Mouse (Mus musculus): ENCODE results near the gene Alpl. TPM values are rescaled to one million over a fixed set of nuclear protein-coding genes. Genes with fewer than 3 reads are reported as not detected.

Alpl gene
- polyA plus RNA-seq, 1 experiment from 2014 or later, result 3.6 TPM

- no peaks in the 10 kb centered on the region for H3K9me3 ChIP-seq (replicated peaks; ENCODE audit: control insufficient read depth, low read length)
- H3K4me2 ChIP-seq (ENCODE audit: low read depth, low read length), result no peak overlapping the region
- no peaks in the 10 kb centered on the region for H3K36me3 ChIP-seq (ENCODE audit: control insufficient read depth, insufficient read depth)
- no peak for ATAC-seq (replicated peaks; ENCODE audit: extremely low read depth, insufficient read depth, low FRiP score)
- no peak overlapping the region for H3K4me3 ChIP-seq (ENCODE audit: low read length)
- H3K9ac ChIP-seq (ENCODE audit: low read length), result no peak overlapping the region
- WGBS, result 63% methylated on average over 3 of the region's 3 CpGs
- peaks cover 13% of the 10 kb centered on the region for H3K4me1 ChIP-seq (ENCODE audit: control insufficient read depth, insufficient read depth, low read length)
- no peak overlapping the region for H3K27ac ChIP-seq (ENCODE audit: low read length)
- H3K27me3 ChIP-seq (ENCODE audit: control insufficient read depth, insufficient read depth, low read length), result no peaks in the 10 kb centered on the region; the same call in 1 of the 2 replicates
Observed at GRCm38 (mm10) chr4:137780986-137781385, 15.2 kb downstream of the Alpl start.

GRCm38 (mm10) chr4:137778397-137779184, 17.6 kb downstream of the Alpl start:
- no peaks in the 10 kb centered on the region for H3K9me3 ChIP-seq (replicated peaks; ENCODE audit: control insufficient read depth, low read length)
- H3K36me3 ChIP-seq (ENCODE audit: control insufficient read depth, insufficient read depth), result no peaks in the 10 kb centered on the region
- WGBS, result 81% methylated on average over 17 of the region's 17 CpGs
- H3K9ac ChIP-seq (ENCODE audit: low read length), result no peak overlapping the region
- peaks cover 2% of the 10 kb centered on the region; the same call in 1 of the 2 replicates for H3K4me1 ChIP-seq (ENCODE audit: control insufficient read depth, insufficient read depth, low read length)
- H3K27ac ChIP-seq (ENCODE audit: low read length), result no peak overlapping the region
- no peak overlapping the region for H3K4me2 ChIP-seq (ENCODE audit: low read depth, low read length)
- H3K4me3 ChIP-seq (ENCODE audit: low read length), result no peak overlapping the region
- no peaks in the 10 kb centered on the region for H3K27me3 ChIP-seq (ENCODE audit: control insufficient read depth, insufficient read depth, low read length)
- ATAC-seq (replicated peaks; ENCODE audit: extremely low read depth, insufficient read depth, low FRiP score), result no peak

GRCm38 (mm10) chr4:137777866-137778265, 18.3 kb downstream of the Alpl start:
- Histone ChIP-seq H3K9me3 (replicated peaks; ENCODE audit: control insufficient read depth, low read length) (no peaks in the 10 kb centered on the region), H3K4me1 (ENCODE audit: control insufficient read depth, insufficient read depth, low read length) (no peaks in the 10 kb centered on the region), H3K36me3 (ENCODE audit: control insufficient read depth, insufficient read depth) (no peaks in the 10 kb centered on the region), H3K27ac (ENCODE audit: low read length) (no peak overlapping the region), H3K4me2 (ENCODE audit: low read depth, low read length) (no peak overlapping the region), H3K9ac (ENCODE audit: low read length) (no peak overlapping the region), H3K27me3 (ENCODE audit: control insufficient read depth, insufficient read depth, low read length) (no peaks in the 10 kb centered on the region), H3K4me3 (ENCODE audit: low read length) (no peak overlapping the region)
- 88% methylated on average over 4 of the region's 4 CpGs for WGBS
- no peak for ATAC-seq (replicated peaks; ENCODE audit: extremely low read depth, insufficient read depth, low FRiP score)

- ATAC-seq (replicated peaks; ENCODE audit: extremely low read depth, insufficient read depth, low FRiP score), result no peak
- H3K9ac ChIP-seq (ENCODE audit: low read length), result no peak overlapping the region
- H3K36me3 ChIP-seq (ENCODE audit: control insufficient read depth, insufficient read depth), result no peaks in the 10 kb centered on the region
- H3K4me3 ChIP-seq (ENCODE audit: low read length), result no peak overlapping the region
- H3K9me3 ChIP-seq (replicated peaks; ENCODE audit: control insufficient read depth, low read length), result no peaks in the 10 kb centered on the region
- peaks cover 2% of the 10 kb centered on the region; the same call in 1 of the 2 replicates for H3K4me1 ChIP-seq (ENCODE audit: control insufficient read depth, insufficient read depth, low read length)
- no peak overlapping the region for H3K4me2 ChIP-seq (ENCODE audit: low read depth, low read length)
- 89% methylated on average over 6 of the region's 6 CpGs for WGBS
- no peak overlapping the region for H3K27ac ChIP-seq (ENCODE audit: low read length)
- peaks cover 3% of the 10 kb centered on the region; the same call in 1 of the 2 replicates for H3K27me3 ChIP-seq (ENCODE audit: control insufficient read depth, insufficient read depth, low read length)
Observed at GRCm38 (mm10) chr4:137774505-137774904, 21.7 kb downstream of the Alpl start.

GRCm38 (mm10) chr4:137774013-137774412, 22.2 kb downstream of the Alpl start:
- 75% methylated on average over 5 of the region's 5 CpGs for WGBS
- ATAC-seq (replicated peaks; ENCODE audit: extremely low read depth, insufficient read depth, low FRiP score), result no peak
- Histone ChIP-seq H3K27ac (ENCODE audit: low read length) (no peak overlapping the region), H3K9ac (ENCODE audit: low read length) (no peak overlapping the region), H3K27me3 (ENCODE audit: control insufficient read depth, insufficient read depth, low read length) (peaks cover 3% of the 10 kb centered on the region; the same call in 1 of the 2 replicates), H3K4me1 (ENCODE audit: control insufficient read depth, insufficient read depth, low read length) (peaks cover 3% of the 10 kb centered on the region; the same call in 1 of the 2 replicates), H3K4me2 (ENCODE audit: low read depth, low read length) (no peak overlapping the region), H3K4me3 (ENCODE audit: low read length) (no peak overlapping the region), H3K9me3 (replicated peaks; ENCODE audit: control insufficient read depth, low read length) (no peaks in the 10 kb centered on the region), H3K36me3 (ENCODE audit: control insufficient read depth, insufficient read depth) (no peaks in the 10 kb centered on the region)

GRCm38 (mm10) chr4:137773369-137773899, 22.8 kb downstream of the Alpl start:
- no peak overlapping the region for H3K4me2 ChIP-seq (ENCODE audit: low read depth, low read length)
- H3K4me1 ChIP-seq (ENCODE audit: control insufficient read depth, insufficient read depth, low read length), result peaks cover 3% of the 10 kb centered on the region; the same call in 1 of the 2 replicates
- H3K9ac ChIP-seq (ENCODE audit: low read length), result no peak overlapping the region
- H3K27me3 ChIP-seq (ENCODE audit: control insufficient read depth, insufficient read depth, low read length), result peaks cover 3% of the 10 kb centered on the region
- H3K36me3 ChIP-seq (ENCODE audit: control insufficient read depth, insufficient read depth), result no peaks in the 10 kb centered on the region
- no peak overlapping the region for H3K27ac ChIP-seq (ENCODE audit: low read length)
- no peaks in the 10 kb centered on the region for H3K9me3 ChIP-seq (replicated peaks; ENCODE audit: control insufficient read depth, low read length)
- H3K4me3 ChIP-seq (ENCODE audit: low read length), result no peak overlapping the region
- 56% methylated on average over 2 of the region's 2 CpGs for WGBS
- ATAC-seq (replicated peaks; ENCODE audit: extremely low read depth, insufficient read depth, low FRiP score), result no peak

- no peak overlapping the region for H3K27ac ChIP-seq (ENCODE audit: low read length)
- peaks cover 3% of the 10 kb centered on the region; the same call in 1 of the 2 replicates for H3K4me1 ChIP-seq (ENCODE audit: control insufficient read depth, insufficient read depth, low read length)
- no peaks in the 10 kb centered on the region for H3K36me3 ChIP-seq (ENCODE audit: control insufficient read depth, insufficient read depth)
- WGBS, result 78% methylated on average over 16 of the region's 16 CpGs
- no peak overlapping the region for H3K4me2 ChIP-seq (ENCODE audit: low read depth, low read length)
- peaks cover 3% of the 10 kb centered on the region for H3K27me3 ChIP-seq (ENCODE audit: control insufficient read depth, insufficient read depth, low read length)
- no peak for ATAC-seq (replicated peaks; ENCODE audit: extremely low read depth, insufficient read depth, low FRiP score)
- no peak overlapping the region for H3K4me3 ChIP-seq (ENCODE audit: low read length)
- H3K9ac ChIP-seq (ENCODE audit: low read length), result no peak overlapping the region
- no peaks in the 10 kb centered on the region for H3K9me3 ChIP-seq (replicated peaks; ENCODE audit: control insufficient read depth, low read length)
Observed at GRCm38 (mm10) chr4:137772438-137773056, 23.6 kb downstream of the Alpl start.

- Histone ChIP-seq H3K9me3 (replicated peaks; ENCODE audit: control insufficient read depth, low read length) (no peaks in the 10 kb centered on the region), H3K27me3 (ENCODE audit: control insufficient read depth, insufficient read depth, low read length) (peaks cover 3% of the 10 kb centered on the region), H3K4me2 (ENCODE audit: low read depth, low read length) (no peak overlapping the region), H3K4me3 (ENCODE audit: low read length) (no peak overlapping the region), H3K36me3 (ENCODE audit: control insufficient read depth, insufficient read depth) (no peaks in the 10 kb centered on the region), H3K27ac (ENCODE audit: low read length) (no peak overlapping the region), H3K9ac (ENCODE audit: low read length) (no peak overlapping the region), H3K4me1 (ENCODE audit: control insufficient read depth, insufficient read depth, low read length) (peaks cover 3% of the 10 kb centered on the region; the same call in 1 of the 2 replicates)
- WGBS, result 65% methylated on average over 3 of the region's 3 CpGs
- no peak for ATAC-seq (replicated peaks; ENCODE audit: extremely low read depth, insufficient read depth, low FRiP score)
Observed at GRCm38 (mm10) chr4:137771749-137772148, 24.4 kb downstream of the Alpl start.

All from heart, embryonic 16.5 days (tissue).